Mouse (Mus musculus) monocyte, adult 2 months (primary cell): ENCODE results near the gene Bend7.

Source experiments
- DNase-seq, 2 experiments: peaks; one replicate each; pipeline ENCODE4 v3.0.0; 2022; ENCODE audit warnings: low spot score in 2 of 2, low read depth in 1 of 2

Gene Bend7

DNA sequence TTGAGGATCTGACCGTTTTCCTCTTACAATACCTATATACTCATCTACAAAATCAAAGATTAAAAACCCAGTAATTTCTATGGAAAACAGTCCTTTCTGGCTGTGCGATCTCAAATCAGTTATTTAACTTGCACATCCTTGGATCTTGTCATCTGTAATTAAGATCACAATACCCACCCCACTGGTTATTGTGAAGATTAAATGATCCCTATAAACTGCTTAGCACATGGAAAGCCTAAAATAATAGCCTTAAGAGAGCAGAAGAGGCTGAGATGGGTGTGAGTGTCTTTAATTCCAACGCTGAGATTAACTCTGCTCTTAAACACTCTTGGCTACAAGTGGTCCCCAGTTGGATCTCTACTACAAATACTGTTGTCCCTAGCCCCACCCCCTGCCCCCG lies 64.8 kb downstream of the Bend7 start:
- DNase-seq: no peak

DNA sequence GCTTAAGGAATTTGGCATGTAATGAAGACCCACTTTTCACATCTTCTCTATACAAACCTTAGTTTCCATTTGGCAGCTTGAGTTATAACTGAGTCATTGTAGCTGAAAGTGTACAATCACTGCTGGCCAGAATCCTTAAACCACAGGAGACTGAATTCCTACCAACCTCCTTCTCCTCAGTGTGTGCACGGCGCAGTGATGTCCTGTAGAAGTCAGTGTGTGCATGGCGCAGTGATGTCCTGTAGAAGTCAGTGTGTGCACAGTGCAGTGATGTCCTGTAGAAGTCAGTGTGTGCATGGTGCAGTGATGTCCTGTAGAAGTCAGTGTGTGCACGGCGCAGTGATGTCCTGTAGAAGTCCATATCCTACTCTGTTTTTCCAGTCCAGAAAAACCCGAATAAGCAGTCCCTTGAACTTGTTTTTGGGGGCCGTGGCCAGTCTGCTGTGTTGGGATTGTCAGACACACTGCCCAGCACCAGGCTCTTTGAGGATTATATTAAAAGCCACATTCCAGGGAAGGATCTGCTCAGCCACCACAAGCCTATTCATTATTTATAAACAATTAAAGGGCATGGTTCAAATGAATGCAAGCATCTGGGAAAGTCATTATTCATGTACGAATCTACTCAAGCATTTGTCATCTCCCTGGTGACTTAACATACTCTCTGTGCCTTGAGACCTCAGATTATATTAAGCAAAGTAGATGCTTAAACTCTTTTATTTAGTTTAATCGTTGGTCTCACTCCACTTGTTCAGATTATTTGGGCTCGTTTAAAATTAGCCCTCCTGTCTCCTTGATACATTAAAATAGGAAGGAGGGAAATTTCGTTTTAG lies 65.4 kb downstream of the Bend7 start:
- DNase-seq: no peak

DNA sequence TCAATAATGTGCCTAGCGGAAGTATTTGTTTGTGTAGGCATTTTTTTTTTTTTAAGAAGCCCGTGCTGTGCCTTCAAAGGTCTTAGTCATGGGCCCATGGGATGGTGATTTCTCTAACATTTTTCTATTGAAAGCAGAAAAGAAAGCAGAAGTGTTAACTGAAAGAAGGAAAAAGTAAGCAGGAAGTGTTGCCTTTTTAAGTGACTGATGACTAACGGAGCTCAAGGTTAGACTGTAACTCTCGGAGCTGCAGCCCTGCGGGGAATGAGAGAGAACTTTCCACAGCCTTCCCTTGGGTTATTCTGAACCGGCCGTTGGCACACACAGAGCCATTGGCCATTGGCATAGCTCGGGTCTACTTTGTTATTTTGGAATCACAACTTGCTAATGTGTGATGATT lies 66.4 kb downstream of the Bend7 start:
- DNase-seq: no peak

DNA sequence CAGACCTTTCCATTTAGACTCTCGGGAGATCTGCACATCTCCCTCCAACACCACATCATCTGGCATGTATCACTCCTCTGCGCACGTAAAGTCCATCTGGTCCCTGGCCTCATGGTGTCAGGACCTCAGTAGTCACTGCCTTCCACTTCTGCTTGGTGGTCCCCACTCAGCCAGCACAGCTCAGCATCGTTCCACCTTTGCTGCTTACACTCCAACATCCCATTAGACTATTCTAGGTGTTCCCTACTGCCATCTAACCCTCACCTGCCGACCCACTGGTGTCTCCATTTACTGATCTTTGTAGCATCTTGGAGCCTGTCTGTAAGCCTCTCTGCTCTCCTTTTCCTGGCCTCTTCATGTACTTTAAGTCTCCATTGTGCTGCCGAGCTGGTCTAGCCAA lies 67.4 kb downstream of the Bend7 start:
- DNase-seq: no peak

DNA sequence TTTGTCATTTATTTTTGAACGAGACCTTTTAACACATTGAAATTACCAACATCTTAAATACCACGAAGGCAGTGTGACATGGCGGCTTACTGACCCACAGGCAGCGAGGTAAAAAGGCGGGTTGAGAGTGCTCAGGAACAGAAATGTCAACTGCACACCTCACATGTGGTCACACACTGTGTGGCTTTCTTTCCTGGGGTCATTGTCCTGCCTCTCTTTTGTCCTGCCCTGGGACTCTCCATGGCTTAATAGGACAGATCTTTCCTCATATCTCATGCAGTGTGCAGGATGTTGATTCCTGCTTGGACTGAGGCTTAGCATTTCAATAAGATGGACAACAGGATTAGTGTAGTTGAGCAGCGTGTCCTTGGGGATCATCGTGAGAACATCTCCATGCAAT lies 69.6 kb downstream of the Bend7 start:
- DNase-seq: no peak

DNA sequence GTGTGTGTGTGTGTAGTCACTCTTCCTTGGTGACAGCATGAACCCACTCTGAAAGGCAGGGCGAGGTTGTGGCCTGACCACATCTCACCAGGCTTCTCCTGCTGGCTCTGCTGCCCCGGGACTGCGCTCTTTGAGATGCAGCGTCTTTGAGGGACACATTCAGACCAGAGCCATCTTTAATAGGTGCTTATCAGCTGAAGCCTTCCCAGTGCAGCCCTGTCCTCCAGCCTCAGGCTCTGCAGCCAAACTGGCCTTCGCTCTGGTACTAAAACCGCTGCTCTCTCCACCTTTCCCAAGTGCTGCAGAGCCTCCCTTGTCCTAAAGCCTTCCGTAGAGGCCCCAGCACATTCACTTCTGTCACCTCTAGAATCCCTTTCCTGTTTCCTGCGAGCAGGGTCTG lies 74.0 kb downstream of the Bend7 start:
- no peak for DNase-seq

DNA sequence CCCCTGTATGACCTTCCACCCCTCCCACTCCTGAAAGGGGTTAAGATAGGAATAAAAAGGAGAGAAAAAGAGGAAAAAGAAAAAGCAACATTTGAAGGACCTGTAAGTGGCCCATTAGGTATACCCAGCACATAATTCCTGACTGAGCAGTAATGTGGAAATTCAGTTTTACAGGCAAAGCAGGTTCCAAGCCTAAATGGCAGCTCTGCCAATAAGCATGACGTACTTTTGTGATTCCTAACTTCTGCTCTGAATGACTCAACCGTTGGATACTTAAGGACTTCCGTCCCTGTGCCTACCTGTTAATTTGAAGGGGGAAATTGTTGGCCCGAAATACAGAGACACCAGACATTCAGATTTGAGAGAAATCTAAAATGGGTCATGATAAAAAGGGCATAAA lies 74.9 kb downstream of the Bend7 start:
- no peak for DNase-seq

DNA sequence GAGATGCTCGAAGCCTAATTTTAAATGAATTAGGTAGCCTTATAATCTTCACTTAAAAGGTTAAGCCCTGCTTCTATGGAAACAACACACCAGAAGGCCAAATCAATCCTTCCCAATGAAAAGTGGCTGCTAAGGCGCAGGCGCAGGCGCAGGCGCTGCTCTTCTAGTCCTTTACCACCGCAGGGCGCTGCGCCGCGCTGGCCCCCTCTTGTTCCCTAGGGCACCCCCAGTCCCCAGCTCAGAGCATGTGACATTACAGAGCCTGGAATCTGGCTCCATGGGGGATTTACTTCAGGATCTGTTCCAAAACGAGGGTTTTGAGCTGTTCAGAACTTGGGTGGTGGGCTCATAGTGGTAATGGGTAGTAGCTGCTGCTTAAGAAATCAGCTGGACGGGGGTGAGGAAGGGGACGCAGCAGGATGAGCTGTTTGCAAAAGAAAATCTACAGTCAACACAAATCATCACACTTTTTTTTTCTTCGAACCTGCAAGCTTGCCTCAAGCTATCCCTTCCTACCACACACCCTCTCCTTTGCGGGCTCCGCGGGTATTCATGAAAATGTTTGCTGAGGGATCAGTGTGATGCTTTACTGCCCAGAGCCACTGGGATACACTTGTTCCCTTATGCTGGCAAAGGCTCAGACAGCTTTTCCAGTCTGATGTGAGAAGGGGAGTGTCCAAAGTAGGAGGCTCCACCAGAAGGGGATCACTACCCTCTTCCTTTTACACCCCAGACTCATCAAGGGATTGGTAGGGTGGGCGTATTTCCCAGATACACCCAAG lies 85.0 kb downstream of the Bend7 start:
- no peak for DNase-seq

DNA sequence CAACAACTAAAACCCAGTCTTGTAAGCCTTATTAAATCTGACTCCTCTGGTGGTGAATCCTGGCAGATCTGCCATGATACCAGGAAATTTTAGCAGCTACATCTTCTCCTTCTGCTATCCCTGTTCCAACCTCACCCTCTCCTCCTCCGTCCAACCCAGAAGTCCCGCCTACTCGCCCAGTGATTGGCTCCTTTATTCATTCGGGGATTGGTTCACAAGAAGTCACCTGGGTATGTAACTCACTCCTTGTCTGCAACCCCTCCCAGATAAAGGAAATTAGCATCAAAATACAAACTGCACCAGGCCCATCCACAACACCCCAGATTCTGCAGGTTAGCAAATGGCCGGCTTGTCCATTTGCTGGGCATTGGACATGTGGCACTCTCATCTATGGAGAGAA lies 98.7 kb downstream of the Bend7 start:
- DNase-seq: no peak

DNA sequence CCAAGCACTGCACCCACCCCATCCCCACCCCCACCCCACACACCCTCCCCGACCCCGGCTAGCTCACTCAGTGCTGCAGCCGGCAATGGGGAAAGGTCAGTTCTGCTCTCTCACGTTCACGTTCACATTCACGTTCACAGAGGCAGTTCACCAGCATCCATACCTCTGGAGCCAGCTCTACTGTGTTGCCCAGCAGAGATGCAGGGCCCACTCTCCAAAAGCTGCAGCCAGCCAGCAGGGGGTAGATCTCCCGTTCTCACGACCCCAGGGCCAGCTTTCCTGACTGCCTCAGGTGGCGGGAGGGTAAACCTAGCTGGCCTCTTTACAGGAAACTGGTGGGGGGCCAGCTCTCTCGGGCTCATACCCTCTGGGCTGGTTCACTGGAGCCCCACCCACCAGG lies 100.0 kb downstream of the Bend7 start:
- DNase-seq: no peak

DNA sequence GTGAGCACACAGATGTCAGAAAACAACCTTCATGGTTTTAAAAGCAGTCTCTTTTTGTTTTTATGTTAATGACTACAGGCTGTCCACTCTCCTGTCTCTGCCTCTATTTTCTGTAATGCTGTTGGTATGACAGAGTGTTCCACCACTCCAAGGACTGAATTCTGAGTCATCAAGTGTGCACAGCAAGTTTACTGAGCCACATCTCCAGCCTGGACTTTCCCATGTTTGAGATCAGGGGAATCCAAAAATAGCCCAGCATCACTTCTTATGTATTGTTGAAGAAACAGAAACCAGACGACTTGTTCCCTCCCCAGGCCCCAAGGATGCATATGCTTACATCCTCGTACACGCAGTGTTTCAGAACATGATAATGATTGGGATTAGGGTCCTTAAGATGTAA lies 102.6 kb downstream of the Bend7 start:
- no peak for DNase-seq

DNA sequence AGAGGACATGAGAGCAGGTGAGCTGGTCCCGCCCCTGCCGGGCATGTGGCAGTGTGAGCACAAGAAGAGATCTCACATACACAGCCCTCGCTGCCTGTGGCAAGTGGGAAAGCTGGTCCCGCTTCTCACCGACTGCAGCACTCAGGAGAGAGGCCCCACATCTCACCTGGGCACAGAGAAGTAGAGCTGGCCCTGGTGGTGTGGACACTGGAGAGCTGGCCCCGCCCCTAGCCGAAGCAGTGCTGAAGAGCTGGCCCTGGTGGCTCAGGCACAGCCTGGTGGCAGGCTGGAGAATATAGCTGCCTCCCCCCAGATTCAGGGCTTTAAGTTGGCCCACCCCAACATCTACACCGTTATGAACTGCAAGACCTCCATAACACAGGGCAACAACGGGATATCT lies 106.4 kb downstream of the Bend7 start:
- DNase-seq: no peak

DNA sequence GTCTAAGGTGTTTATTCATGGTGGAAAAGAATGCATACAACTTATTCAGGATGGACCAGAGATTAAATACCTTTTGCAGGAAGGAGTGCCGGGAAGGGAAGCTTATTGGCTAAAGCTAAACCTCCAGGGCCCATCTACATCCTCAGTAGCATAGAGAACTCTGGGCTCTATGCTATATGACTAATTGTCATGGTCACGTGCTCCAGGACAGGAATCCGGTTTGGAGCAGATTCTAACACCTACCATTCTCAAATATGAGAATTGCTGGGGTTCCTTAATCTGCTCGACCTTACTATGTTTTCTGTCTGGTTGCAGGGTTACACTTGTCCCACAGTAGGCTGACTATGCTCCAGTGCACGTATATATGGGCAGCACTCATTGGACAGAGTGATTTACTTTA lies 110.4 kb downstream of the Bend7 start:
- no peak for DNase-seq

DNA sequence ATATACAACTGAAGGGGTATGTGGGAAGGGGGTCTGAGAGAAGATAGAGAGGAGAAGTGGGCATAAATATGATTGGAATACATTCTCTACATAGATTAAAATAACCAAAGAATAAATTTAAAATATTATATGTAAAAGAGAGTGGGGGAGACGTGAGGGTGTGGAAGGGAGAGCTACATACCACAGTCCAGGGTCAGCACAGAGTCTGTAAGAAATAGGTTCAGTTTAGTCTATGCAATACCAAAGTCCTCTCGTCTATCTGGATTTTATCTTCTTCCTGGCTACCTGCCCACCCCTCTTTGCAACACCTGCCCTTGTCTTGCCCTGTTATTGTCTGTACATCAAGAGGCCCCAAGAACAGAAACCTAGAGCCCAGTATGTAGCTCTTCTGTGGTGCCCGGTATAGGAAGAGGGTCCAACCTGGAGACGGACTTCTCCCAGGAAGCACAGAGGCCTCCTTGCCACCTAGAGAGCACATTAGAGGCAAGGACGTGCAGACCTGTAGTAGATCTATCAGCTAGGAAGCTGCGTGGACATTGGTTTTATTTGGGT lies 110.9 kb downstream of the Bend7 start:
- no peak for DNase-seq

DNA sequence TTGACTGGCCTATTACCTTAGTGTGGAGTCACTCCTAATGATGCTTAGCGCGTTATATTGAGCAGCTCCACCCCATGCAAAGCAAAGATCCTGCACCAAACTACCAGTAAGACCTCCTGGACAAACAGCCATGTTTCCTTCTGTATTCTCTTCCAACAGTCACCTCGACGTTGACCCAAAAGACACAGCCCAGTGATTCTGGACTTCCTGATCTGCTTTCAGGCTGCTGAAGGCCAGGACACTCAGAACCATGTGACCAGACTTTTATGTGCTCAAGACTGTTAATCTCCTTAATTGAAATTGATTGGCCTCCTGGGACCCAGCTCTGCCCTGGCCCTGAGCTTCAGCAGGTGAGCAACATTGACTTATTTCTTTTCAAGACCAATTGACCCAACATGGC lies 111.4 kb downstream of the Bend7 start:
- DNase-seq: no peak

DNA sequence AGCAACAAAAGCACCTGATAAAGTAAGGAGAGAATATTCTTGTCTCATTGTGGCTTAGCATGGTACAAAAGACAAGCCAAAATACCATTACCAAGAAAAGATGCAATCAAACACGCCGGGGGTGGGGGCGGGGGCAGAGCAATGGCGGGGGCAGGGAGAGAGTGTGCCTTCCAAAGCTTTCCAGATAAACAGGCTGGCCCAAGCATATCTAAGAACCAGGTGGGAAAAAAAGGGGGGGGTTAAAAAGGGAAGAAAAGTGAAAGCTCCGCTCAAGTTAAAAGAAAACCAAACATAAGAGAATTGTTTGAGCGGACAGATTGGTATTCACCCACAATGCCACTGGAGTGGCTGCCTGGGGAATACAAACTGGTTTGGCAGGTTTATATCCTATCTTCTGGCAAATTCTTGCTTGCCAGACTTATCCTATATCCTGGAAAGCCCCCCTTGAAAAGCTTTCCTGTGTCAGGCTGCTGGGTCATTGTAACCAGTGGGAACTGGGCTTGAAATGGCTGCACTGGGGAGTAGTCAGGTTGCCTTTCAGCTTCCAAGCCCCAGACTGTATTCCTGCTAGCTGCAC lies 111.9 kb downstream of the Bend7 start:
- no peak for DNase-seq

DNA sequence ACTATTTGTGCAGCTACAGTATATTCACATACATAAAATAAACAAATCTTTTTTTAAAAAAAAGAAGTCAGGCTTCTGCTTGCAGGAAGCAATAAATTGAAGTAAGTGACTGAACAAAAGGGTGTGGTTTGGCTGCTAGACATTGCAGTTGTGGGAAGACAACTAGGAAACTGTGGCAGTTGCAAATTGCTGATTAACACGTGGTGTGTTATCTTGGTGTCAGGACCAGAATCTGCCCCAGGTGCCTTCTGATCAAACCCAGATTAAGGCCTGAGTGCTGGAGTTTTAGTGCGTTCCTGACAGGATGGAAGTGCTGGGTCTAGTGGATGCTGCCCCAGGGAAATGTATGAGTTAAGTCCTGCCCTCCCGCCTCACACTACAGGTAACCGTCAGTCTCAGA lies 113.9 kb downstream of the Bend7 start:
- no peak for DNase-seq

DNA sequence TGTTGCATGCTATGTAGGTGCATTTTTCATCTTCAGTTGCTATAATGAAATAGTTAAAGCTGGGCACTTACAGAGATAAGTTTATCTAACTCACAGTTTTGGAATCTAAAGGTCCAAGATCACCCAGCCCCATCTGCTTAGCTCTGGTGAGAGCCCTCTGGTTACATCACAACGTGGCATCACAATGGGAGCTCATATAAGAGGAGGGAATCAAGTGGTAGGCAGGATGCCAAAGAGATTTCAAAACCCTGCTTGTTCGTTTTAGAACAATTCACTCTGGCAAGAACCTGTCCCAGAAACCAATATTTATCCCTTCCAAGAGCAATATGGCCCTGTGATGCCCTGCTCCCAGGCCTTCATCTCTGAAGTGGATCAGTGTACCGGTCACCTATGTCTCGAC lies 114.5 kb downstream of the Bend7 start:
- no peak for DNase-seq

DNA sequence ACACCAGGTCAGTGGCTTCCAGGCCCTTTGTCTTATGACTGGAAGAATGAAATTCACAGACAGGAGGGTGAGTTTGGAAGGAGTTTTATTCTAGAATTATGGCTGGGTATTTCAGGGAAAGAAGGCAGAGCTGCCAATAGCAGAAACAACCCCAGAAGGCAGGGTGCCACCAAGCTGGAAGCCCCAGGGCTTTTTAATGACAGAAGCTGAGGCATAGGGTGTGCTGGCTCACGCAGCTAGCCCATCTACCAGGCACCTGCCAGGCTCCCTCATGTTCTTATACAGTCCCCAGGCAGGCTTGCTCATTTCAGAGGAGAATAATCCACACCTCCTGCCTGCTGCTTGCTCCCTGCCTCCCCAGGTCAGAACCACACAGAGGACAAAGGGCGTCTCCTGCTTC lies 131.8 kb downstream of the Bend7 start:
- no peak for DNase-seq
